Comparison of ENCODE assay signal across 19 mouse cellular contexts in the genomic region with DNA sequence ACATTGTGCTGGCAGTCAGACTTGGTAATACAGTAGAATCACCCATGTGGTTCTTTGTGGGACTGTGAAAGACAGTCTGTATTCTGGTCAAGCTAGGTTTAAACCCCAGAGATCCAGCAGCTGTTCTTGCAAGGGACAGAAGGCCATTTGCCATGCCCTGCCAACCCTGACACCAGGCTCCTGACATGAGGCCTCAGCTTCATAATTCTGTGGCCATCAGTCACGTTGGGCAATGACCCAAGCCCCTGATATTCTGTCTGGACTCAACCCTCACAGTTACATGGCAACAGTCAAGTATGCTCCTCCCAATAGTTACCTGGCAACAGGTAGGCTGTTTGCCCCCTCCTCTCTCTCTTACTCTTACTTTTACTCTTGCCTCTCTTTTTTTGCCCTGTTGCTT.
A peak's percentile ranks its signal among the peaks of the same experiment; 100 is the strongest.
DNase-seq lines count a peak whose midpoint lies in the region; ATAC-seq lines count a peak whose summit lies in the region.
"Had no signal": no experiment of that assay in that cellular context is flagged by ENCODE, and none has a peak within 500 bp of the region (broad histone marks: within the 10 kb centered on the region; RNA-seq: fewer than 3 reads in every experiment).

No protein-coding gene starts in this region.

- intact Hi-C loops in heart, postnatal 14 days (cut with DNase I) = no loop called here
- intact Hi-C loops in left cerebral cortex, postnatal 4 days (cut with DNase I) = no loop called here

- ATAC-seq in cerebellum, adult (ENCODE audit: insufficient number of reproducible peaks, low FRiP score, low TSS enrichment) = no peak
- ATAC-seq: forebrain, embryonic 14.5 days; forebrain, postnatal 0 days; hindbrain, embryonic 16.5 days; intestine, embryonic 15.5 days had no signal

- DNase-seq in cerebellum, postnatal 10 days = peak; percentile 53 to 58
- peak; percentile 3 to 7 for DNase-seq in heart, adult 18-20 months
- DNase-seq in heart, postnatal 14 days = no peak
- DNase-seq in left cerebral cortex, postnatal 4 days = peak; percentile 13
- no peak for DNase-seq in left cerebral cortex, adult 18-20 months (ENCODE audit: low spot score in 2 of 2)
- no peak for DNase-seq in adrenal gland, adult 2 months
- DNase-seq in frontal cortex, postnatal 10 days (ENCODE audit: low spot score in 2 of 2) = no peak
- DNase-seq: adrenal gland, adult 8-10 months; adrenal gland, postnatal 25 days; embryo, embryonic 11 days; forebrain, postnatal 0 days; gastrocnemius, postnatal 25 days; heart, adult 2 months; kidney, adult 11 months; kidney, adult 8-10 months had no signal

Comparison
In these comparisons a context has a peak if more than half of its experiments do, and no peak if none do; other contexts are left out.
1. DNase-seq: peak in cerebellum, postnatal 10 days (2 of 2), heart, adult 18-20 months (2 of 2) and left cerebral cortex, postnatal 4 days (single experiment); none in heart, postnatal 14 days (0 of 2), left cerebral cortex, adult 18-20 months (0 of 2), adrenal gland, adult 2 months (single experiment) and frontal cortex, postnatal 10 days (0 of 2).